Mouse (Mus musculus): Measurements from ENCODE around the gene Uhrf1.

Gene Uhrf1

DNA sequence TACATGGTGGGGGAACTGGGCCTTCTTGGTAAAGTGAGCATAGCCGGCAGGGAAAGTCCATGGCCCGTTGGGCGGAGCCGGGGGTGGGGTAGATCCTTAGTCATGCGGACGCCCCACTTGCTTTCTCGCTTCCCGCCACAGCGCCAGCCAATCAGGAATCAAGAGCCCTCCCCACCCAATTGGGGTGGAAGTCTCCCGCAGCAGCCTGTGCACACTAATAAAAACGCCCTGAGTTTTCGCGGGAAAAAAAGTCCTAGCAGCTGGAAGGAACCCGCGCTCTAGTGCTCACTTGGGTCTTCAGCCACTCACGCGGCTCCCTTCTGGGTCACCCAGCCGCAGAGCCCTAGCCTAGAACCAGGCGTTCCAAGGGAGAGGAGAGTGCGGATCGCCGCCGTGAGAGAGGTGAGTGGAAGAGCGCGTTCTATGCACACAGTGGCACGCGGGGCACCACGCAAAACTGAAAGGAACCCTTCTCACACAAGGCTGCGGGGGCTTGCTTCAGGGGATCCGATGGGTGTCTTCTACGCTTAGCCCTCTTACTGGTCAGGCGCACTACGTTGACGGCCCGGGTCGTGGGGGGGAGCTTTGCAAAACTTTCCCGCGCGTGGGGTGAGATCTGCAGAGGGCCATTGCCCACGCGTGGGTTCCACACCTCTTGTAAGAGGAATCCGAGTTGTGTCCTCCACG, at the start of gene Uhrf1:
Uhrf1 (plus strand) TSS at position 162 of the 687 bp plus-strand sequence.
- in situ Hi-C loops (cut with MboI; ENCODE audit: low sequenced_read_pairs): no loop called here

DNA sequence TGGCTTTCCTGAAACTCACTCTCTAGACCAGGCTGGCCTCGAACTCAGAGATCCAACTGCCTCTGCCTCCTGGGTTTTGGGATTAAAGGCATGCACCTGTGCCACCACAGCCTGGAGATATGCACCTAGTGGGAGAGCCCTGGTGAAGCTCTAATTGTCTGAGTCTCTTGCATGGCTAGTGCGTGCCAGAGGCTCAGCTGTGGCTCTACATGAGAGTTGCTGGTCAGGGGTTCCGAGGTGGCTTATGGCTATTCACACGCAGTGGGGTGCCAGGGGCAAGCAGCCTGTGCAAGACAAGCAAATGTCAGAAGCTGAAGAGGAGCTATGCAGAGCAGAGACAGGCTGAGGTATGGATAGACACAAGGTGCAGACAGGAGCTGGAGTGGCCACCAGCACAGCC, 48.4 kb upstream of the Uhrf1 start:
- in situ Hi-C loops (cut with MboI; ENCODE audit: low sequenced_read_pairs): loop anchor here (10.0 kb wide), 1 partner anchor 120 kb away; no protein-coding TSS in a partner anchor

DNA sequence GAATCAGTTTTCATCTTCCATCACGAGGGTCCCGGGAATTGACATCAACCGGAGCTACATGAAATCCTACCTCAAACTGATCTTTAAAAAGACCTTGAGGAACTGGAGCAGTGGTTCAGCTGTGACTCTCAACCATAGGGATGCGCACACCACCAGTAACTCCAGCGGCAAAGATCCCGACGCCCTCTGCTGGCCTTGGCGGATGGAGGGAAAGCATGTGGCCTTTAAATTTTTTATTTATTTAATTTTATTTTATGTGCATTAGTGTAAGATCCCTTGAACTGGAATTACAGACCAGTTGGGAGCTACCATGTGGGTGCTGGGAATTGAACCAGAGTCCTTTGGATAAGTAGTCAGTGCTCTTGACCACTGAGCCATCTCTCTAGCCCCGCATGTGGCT, 47.7 kb upstream of the Uhrf1 start:
- in situ Hi-C loops (cut with MboI; ENCODE audit: low sequenced_read_pairs): loop anchor here (10.0 kb wide), 1 partner anchor 121 kb away; no protein-coding TSS in a partner anchor

DNA sequence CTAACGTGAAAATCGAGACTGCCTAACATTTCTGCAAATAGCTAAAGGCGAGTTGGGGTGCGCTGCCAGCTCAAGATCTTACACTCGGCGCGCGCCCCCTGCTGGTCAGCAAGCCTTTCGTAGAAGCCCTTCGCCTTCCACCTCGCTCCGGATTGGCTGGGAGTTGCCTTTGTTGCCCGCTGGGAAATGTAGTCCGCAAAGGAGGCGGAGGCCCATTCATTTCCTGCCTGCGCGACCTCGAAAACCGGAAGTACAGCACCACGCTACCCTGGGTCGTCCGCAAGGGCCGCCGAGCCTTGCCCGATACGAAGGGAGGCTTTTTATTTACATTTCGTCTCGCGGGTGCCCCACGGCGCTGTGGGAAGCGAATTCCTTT, 47.3 kb upstream of the Uhrf1 start:
- in situ Hi-C loops (cut with MboI; ENCODE audit: low sequenced_read_pairs): loop anchor here (10.0 kb wide), 1 partner anchor 121 kb away; no protein-coding TSS in a partner anchor

DNA sequence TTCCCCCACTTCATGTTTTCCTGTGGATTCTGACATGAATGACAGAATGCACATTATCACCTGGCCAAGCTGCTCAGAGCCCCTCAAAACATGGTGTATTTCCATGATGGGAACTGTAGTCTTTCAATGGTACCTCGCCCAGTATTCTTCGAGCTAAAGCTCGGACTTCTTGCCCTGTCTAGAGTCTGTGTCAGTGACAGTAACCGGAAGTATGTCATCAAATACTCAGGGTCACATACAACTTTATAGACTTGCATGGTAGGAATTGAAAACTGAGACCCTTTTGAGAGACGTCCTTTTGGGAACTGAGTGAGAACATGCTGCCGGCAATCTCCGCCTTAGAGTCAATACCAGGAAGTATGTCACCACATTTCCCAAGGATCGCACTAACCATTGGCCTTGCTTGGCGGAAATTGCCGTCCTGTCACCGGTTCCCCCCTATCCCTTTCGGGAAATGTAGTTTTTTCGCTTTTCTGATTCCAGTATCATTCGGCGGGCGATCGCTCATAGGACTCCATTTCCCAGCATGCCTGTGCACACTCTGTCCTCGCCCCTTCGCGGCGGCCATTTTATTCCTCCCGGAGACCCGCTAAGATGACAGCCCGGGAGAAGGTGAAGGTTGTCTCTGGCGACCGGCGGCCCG, 46.8 kb upstream of the Uhrf1 start, which contains the start of gene Fem1a:
Fem1a (plus strand) TSS at position 572 of the 643 bp plus-strand sequence.
- in situ Hi-C loops (cut with MboI; ENCODE audit: low sequenced_read_pairs): loop anchor here (10.0 kb wide), 1 partner anchor 122 kb away; no protein-coding TSS in a partner anchor

DNA sequence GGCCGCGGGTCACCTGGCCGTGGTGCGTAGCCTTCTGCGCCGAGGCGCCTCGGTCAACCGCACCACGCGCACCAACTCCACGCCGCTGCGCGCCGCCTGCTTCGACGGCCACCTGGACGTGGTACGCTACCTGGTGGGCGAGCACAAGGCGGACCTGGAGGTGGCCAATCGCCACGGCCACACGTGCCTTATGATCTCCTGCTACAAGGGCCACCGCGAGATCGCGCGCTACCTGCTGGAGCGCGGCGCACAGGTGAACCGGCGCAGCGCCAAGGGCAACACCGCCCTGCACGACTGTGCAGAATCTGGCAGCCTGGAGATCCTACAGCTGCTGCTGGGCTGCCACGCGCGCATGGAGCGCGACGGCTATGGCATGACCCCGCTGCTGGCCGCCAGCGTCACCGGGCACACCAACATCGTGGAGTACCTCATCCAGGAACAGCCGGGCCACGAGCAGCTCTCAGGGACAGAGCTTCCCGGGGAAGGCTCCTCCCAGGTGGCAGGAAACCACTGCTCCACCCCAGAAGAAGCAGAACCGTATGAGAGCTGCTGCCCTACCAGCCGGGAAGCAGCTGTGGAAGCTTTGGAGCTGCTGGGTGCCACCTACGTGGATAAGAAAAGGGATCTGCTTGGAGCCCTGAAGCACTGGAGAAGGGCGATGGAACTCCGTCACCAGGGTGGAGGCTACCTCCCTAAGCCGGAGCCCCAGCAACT, 45.8 kb upstream of the Uhrf1 start:
- in situ Hi-C loops (cut with MboI; ENCODE audit: low sequenced_read_pairs): loop anchor here (10.0 kb wide), 1 partner anchor 123 kb away; no protein-coding TSS in a partner anchor

DNA sequence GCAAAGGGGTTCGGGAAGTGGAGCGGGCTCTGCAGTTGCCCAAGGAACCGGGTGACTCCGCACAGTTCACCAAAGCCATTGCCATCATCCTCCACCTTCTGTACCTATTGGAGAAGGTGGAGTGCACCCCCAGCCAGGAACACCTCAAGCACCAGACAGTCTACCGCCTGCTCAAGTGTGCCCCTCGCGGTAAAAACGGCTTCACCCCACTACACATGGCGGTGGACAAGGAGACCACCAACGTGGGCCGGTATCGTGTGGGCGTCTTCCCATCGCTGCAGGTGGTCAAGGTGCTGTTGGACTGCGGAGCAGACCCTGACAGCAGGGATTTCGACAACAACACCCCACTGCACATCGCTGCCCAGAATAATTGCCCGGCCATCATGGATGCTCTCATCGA, 44.9 kb upstream of the Uhrf1 start:
- in situ Hi-C loops (cut with MboI; ENCODE audit: low sequenced_read_pairs): loop anchor here (10.0 kb wide), 1 partner anchor 123 kb away; no protein-coding TSS in a partner anchor

DNA sequence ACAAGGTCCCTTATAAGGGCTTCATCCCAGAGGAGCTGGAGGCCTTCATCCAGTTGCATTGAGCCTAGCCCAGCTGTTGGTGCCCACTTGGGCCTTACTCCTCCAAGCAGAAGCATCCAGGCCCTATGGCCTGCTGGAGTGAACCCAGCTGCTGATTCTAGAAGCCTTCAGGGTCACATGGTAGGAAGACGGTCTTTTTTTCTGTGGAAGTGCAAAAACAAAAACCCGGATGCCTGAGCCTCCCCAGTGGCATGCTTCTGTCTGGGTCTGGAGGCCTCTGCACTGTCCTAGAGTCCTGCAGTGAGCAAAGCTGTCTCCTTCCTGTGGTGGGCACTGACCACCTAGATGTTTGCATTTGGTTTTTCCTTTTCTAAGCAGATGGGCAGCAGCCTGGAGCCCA, 44.3 kb upstream of the Uhrf1 start:
- in situ Hi-C loops (cut with MboI; ENCODE audit: low sequenced_read_pairs): loop anchor here (10.0 kb wide), 1 partner anchor 124 kb away; no protein-coding TSS in a partner anchor

DNA sequence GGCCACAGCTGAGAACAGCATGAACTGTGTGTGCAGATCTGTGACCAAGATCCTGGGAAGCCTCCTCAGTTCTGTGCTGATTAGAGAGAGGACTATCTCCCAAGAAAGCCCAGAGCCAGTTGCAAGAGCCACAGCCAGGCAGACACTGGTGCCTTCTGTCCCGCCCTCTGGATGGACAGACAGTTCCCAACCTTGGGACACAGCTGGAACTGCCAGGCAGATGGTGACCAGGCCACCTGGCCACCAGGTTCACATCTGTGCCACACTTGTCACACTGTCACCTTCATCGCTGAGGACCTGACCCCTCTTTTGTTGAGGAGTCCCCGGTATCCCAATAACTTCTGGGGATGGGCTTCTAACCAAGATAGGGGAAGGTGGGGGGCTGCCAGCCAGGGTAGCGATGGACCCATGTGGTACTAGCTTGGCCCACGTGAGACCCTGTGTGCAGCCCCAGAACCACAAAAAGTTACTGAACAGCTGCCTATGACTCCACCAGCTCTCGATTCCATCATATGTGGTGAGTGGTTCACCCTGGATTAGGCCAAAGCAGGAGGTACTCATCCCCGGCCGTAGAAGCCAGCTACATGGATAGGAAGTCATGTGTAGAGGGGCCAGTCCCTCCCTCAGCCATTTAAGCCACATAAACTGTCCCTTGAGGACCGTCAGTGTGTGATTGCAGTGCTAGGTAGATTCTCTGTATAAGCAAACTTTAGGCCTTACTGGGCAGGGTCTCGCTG, 43.7 kb upstream of the Uhrf1 start:
- in situ Hi-C loops (cut with MboI; ENCODE audit: low sequenced_read_pairs): loop anchor here (10.0 kb wide), 1 partner anchor 125 kb away; no protein-coding TSS in a partner anchor

DNA sequence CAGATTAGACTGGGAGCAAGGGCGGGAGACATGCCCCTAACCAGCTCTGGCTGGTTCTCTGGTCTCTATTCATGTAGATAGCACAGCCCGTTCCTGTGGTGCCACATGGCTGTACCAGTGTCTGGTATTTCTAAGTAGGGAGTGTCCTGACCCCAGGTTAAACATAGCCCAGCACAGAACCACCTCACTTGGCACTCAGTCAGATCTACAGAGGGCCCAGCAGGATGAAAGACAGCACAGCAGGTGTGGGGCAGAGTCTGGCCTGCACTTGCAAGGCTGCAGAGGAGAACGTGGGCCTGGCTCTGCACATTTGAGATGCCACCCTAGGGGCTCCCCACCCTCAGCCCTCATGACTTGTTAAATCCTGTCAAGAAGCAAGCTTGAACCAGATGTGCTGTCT, 42.0 kb upstream of the Uhrf1 start:
- in situ Hi-C loops (cut with MboI; ENCODE audit: low sequenced_read_pairs): no loop called here

DNA sequence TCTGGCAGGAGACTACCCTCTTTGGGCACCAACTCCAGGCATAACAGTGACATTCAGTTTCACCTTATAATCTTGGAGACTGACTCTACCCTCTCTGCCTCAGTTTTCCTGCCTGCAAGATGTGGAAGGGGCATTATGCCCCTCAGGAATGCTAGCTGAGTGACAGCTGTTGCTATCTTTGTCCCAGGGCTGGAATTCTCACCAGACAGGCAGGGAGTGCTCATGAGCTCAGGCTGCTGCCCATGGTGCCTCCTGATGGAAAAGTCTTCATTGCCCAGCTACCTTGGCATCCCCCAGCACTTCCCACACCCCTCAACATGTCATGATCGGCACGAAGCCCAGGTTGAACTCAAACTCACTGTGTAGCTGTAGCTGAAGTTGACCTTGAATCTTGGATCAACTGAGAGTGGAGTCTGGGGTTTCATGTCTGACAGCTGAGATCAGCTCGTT, 40.5 kb upstream of the Uhrf1 start:
- in situ Hi-C loops (cut with MboI; ENCODE audit: low sequenced_read_pairs): no loop called here

DNA sequence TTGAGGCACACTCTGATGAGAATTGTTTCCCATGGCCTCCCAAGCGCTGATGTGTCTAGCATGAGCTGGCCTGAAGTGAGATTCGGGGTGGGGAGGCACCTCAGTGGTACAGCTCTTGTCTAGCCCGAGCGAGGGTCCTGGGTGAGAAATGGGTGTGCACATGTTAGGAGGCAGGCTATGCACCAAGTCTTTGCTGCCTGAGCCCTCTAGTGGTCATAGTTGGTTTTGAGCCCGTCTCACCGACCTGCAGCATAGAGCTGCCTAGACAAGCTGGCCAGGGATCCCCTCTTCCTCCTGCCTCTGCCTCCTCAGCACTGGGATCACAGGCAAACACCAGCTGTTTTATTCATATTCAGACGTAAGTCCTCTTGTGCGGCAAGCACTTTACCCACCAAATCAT, 39.1 kb upstream of the Uhrf1 start:
- in situ Hi-C loops (cut with MboI; ENCODE audit: low sequenced_read_pairs): no loop called here

DNA sequence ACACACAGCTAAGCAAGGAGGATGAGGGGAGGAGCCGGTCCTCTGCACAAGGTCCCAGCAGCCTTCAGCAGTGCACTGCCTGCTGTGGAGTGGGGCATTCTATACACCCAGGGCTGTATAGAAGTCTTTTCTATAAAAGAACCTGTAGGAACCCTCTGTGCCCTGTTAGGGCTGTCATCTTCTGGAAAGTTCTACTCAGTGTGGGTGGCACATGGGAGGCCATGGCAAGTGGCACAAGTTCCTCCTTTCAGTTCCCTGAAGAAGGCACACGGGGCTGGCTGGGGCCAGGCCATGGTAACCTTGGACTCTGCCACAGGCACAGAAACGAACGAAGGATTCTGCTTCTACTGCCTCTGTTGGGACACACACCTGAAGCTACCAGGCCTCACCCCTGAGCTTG, 38.1 kb upstream of the Uhrf1 start:
- in situ Hi-C loops (cut with MboI; ENCODE audit: low sequenced_read_pairs): no loop called here

DNA sequence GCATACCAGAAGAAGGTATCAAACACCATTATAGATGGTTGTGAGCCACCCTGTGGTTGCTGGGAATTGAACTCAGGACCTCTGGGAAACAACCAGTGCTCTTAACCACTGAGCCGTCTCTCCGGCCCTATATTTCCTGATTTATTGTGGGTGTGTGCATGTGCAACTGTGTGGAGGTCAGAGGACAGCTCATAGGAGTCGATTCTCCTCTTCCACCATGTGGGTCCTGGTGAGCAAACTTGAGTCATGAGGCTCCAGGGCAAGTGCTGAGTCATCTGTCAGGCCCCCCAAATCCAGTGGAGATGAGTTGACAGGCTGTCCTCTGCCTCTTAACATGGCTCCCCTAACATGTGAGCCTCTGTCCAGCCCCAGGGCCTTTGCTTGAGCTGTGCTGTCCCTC, 37.3 kb upstream of the Uhrf1 start:
- in situ Hi-C loops (cut with MboI; ENCODE audit: low sequenced_read_pairs): no loop called here

DNA sequence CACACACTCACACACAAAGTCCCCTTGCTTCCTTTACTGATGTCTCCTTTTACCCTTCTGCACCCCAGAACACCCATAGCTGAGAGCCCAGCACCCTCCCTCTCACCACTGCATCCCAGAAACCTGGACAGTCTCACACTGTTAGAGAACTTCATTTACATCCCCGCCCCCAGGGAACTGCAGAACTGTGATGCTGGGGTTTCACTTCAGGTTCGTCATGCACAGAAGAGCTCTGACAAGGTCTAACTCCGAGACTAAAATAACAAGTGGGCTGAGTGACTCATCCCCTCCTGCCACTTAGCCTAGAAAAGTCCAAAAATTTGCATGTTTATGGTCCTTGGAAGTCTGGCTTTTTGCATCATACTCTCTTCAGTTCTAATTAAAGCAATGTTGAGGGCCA, 36.9 kb upstream of the Uhrf1 start:
- in situ Hi-C loops (cut with MboI; ENCODE audit: low sequenced_read_pairs): no loop called here

DNA sequence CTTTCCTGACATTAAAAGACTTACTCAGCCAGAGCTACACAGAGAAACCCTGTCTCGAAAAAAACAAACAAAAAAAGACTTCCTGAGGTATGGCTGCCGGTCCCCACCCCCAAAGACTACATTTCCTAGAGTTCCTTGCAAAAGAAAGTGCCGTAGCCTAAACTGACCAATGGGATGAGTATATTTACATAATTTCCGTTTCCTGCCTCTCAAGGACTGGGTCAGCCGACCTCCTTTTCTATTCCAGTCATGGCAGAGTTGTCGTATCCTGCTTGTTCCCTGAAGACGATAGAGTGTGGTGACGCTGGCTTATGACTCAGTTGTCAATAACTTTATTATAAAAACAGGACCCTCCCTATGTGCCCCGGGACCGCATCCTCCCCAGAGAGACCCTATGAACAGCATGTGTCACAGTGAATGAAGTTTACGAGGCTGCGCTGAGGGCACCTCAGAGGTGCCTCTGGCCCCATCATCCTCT, 33.9 kb upstream of the Uhrf1 start:
- in situ Hi-C loops (cut with MboI; ENCODE audit: low sequenced_read_pairs): no loop called here

DNA sequence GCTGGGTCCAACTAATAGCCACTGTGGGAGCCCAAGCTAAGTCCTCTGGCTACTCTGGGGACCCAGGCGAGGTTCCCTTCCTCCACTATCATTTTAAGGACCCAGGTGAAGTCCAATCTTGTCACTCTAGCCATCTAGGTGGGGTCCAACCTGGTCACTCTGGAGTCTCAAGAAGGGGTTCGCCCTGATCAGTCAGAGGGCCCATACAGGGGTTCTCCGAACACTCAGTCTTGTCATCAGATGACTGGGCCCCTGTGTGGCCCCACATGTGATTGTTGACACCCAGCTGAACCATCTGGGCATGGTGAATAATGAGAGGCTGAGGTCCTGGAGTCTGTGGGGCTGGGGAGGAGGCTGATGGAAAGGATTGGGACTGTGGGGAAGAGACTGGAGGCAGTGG, 33.4 kb upstream of the Uhrf1 start:
- in situ Hi-C loops (cut with MboI; ENCODE audit: low sequenced_read_pairs): no loop called here

DNA sequence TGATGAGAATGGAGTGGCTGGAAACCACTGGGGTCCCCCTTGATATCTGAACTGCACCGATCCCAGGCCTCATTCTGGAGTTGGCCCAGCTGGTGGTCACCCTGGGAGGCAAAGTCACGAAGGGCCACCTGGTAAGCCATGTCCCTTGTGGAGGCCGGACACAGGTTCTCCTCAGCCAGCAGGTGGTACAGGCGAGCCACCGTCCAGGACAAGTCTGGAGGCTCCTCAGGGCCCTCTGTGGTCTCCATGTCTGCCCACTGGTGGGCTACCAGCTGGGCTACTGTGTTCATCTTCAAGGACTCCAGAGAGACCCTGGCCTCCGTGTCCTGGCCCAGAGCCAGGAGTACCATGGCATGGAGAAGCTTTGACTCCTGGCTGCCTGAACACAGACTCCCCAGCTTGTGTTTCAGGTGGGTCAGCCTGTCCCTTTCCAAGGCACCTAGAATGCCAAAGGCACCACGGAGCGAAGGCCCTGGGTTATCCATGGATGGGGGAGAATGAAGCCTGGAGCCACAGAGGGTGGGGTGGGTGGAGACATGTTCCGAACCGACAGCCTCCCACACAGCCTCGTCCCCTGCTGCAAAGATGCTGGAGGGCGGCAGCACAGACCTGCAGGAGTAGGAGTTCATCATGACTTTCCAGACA, 31.4 kb upstream of the Uhrf1 start:
- in situ Hi-C loops (cut with MboI; ENCODE audit: low sequenced_read_pairs): no loop called here

DNA sequence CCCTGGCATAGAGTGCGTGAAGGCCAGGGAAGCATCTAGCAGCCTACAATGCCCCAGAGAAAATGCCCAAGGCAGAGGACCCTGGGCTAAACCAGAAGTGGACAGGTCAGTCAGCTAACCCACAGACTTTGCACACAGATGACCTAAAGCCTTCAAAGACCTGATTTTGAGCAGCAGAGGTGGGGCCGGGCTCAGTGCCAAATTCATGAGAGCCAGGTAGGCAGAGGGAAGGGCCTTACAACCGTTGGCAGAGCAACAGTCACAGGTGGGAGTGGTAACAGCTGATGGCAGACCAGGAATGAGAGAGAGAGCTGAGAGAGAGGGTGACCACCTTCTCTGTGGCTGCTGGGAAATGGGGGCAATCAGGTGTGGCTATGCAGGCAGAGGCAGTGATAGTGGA, 30.5 kb upstream of the Uhrf1 start:
- in situ Hi-C loops (cut with MboI; ENCODE audit: low sequenced_read_pairs): no loop called here

DNA sequence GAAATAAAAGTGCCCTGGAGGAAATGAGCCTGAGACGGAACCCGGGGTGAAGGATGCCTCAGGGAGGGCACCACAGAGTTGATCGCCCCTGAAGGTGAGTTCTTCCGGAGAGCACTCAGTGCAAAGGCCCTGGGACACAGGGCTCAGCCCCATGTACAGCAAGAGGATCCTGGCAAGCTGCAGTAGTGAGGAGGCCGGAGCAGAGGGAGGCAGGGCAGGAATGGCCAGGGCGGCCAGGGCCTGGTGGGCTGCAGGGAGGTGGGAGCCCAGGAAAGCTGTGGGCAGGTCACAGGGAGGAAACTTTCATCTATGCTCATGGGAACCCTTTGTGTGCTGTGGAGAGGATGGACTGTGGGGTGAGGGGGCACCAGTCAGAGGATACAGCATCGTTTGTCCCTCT, 29.6 kb upstream of the Uhrf1 start:
- in situ Hi-C loops (cut with MboI; ENCODE audit: low sequenced_read_pairs): no loop called here
